In the genomic region with DNA sequence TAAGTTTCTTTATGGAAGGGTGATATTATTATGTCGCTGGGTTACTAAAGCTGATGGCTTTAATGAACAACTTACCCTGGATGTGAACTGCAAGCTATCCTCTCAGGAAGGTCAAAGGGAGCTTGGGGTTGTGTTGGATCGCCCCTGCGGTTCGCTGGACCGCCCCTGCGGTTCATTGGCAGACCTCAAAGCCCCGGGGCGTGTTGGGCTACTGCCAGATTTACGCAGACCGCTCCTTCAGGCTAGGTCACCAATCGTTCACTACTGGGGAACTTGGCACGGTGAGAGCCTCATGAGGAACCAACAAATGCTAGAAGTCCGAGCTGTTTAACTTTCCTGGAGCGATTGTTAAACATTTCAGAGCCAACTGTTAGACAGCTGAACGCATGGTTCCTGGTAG, we compare ENCODE assay signal across 13 mouse cellular contexts. TPM values are rescaled to one million over a fixed set of nuclear protein-coding genes. Genes with fewer than 3 reads are reported as not detected.
DNase-seq lines count a peak whose midpoint lies in the region; ATAC-seq and TF ChIP-seq lines count a peak whose summit lies in the region.
"Had no signal": no experiment of that assay in that cellular context is flagged by ENCODE, and none has a peak within 500 bp of the region (broad histone marks: within the 10 kb centered on the region; RNA-seq: fewer than 3 reads in every experiment).

No protein-coding gene starts in this region.

- H3K4me1 ChIP-seq in heart, embryonic 12.5 days (replicated peaks): peaks cover 10% of the 10 kb centered on the region; the same call in 1 of the 2 replicates
- no peaks in the 10 kb centered on the region; the same call in 1 of the 2 replicates for H3K4me1 ChIP-seq in heart, embryonic 11.5 days (ENCODE audit: control insufficient read depth, insufficient read depth, low read length)
- H3K4me1 ChIP-seq in lung, postnatal 0 days (ENCODE audit: insufficient read depth, low read depth, low read length): peaks cover 4% of the 10 kb centered on the region; the same call in 1 of the 2 replicates
- H3K4me1 ChIP-seq in lung, adult 2 months (ENCODE audit: control insufficient read depth, insufficient read depth, low read length): no peaks in the 10 kb centered on the region; the same call in 1 of the 2 replicates
- H3K4me1 ChIP-seq in kidney, adult 2 months (ENCODE audit: control insufficient read depth, insufficient read depth, low read length): no peaks in the 10 kb centered on the region; the same call in 1 of the 2 replicates
- H3K4me1 ChIP-seq in limb, embryonic 14.5 days (ENCODE audit: control insufficient read depth, insufficient read depth, low read length): peaks cover 8% of the 10 kb centered on the region

- 27% methylated on average over 15 of the region's 15 CpGs for WGBS in heart, embryonic 12.5 days
- 29% methylated on average over 15 of the region's 15 CpGs for WGBS in heart, embryonic 11.5 days (ENCODE audit: insufficient replicate concordance)
- 12% methylated on average over 15 of the region's 15 CpGs for WGBS in lung, postnatal 0 days
- WGBS in lung, adult 2 months: 9% methylated on average over 15 of the region's 15 CpGs
- 9% methylated on average over 15 of the region's 15 CpGs for WGBS in kidney, adult 2 months
- WGBS in limb, embryonic 14.5 days: 19% methylated on average over 15 of the region's 15 CpGs

- H3K36me3 ChIP-seq in heart, embryonic 12.5 days: no peaks in the 10 kb centered on the region
- no peaks in the 10 kb centered on the region for H3K36me3 ChIP-seq in heart, embryonic 11.5 days (ENCODE audit: control insufficient read depth, insufficient read depth, low read length)
- no peaks in the 10 kb centered on the region for H3K36me3 ChIP-seq in lung, postnatal 0 days (ENCODE audit: insufficient read depth, low read length)
- no peaks in the 10 kb centered on the region for H3K36me3 ChIP-seq in kidney, adult 2 months (ENCODE audit: control insufficient read depth, insufficient read depth, low read length)
- no peaks in the 10 kb centered on the region for H3K36me3 ChIP-seq in limb, embryonic 14.5 days (ENCODE audit: control insufficient read depth, insufficient read depth, low read length)

- H3K9ac ChIP-seq in heart, embryonic 12.5 days: no peak overlapping the region
- H3K9ac ChIP-seq in heart, embryonic 11.5 days (ENCODE audit: low read depth, low read length): no peak overlapping the region
- no peak overlapping the region for H3K9ac ChIP-seq in lung, postnatal 0 days (replicated peaks; ENCODE audit: low read depth)
- H3K9ac ChIP-seq in limb, embryonic 14.5 days (ENCODE audit: low read depth, low read length, severe bottlenecking): no peak overlapping the region

- H3K9me3 ChIP-seq in heart, embryonic 12.5 days (replicated peaks): no peaks in the 10 kb centered on the region
- H3K9me3 ChIP-seq in heart, embryonic 11.5 days (replicated peaks; ENCODE audit: control insufficient read depth, low read length): no peaks in the 10 kb centered on the region
- no peaks in the 10 kb centered on the region for H3K9me3 ChIP-seq in lung, postnatal 0 days (ENCODE audit: low read length)
- no peaks in the 10 kb centered on the region for H3K9me3 ChIP-seq in limb, embryonic 14.5 days (ENCODE audit: control insufficient read depth, low read length)

- no peak overlapping the region for H3K4me3 ChIP-seq in heart, embryonic 12.5 days
- H3K4me3 ChIP-seq in heart, embryonic 11.5 days (ENCODE audit: low read depth, low read length): no peak overlapping the region
- no peak overlapping the region; the same call in 1 of the 2 replicates for H3K4me3 ChIP-seq in lung, postnatal 0 days (ENCODE audit: low read depth, low read length)
- H3K4me3 ChIP-seq in lung, adult 2 months (replicated peaks; ENCODE audit: extremely low read depth, low read depth, low read length): no peak overlapping the region
- H3K4me3 ChIP-seq in kidney, adult 2 months (ENCODE audit: insufficient read depth, low read depth, low read length): no peak overlapping the region
- no peak overlapping the region for H3K4me3 ChIP-seq in limb, embryonic 14.5 days (replicated peaks; ENCODE audit: low read length)
- H3K4me3 ChIP-seq: erythroblast, embryonic 14.5 days had no signal

- no peak for TF ChIP-seq CTCF in lung, postnatal 0 days (IDR thresholded peaks at IDR 0.05)
- TF ChIP-seq CTCF in lung, adult 2 months (IDR thresholded peaks at IDR 0.05; ENCODE audit: insufficient read depth, low read length): no peak
- no peak for TF ChIP-seq CTCF in kidney, adult 2 months (conservative IDR thresholded peaks at IDR 0.05; ENCODE audit: insufficient read depth, insufficient read length, low read depth, low read length)

- H3K27ac ChIP-seq in heart, embryonic 12.5 days (ENCODE audit: poor library complexity, severe bottlenecking): no peak overlapping the region
- H3K27ac ChIP-seq in heart, embryonic 11.5 days (ENCODE audit: low read depth, low read length): no peak overlapping the region
- no peak overlapping the region for H3K27ac ChIP-seq in lung, postnatal 0 days (ENCODE audit: low read length)
- H3K27ac ChIP-seq in kidney, adult 2 months (ENCODE audit: insufficient read depth, low read depth, low read length): no peak overlapping the region
- no peak overlapping the region for H3K27ac ChIP-seq in limb, embryonic 14.5 days (replicated peaks; ENCODE audit: low read depth, low read length)
- H3K27ac ChIP-seq: macrophage had no signal

- no peak for TF ChIP-seq POLR2A in lung, adult 2 months (IDR thresholded peaks at IDR 0.05; ENCODE audit: borderline replicate concordance, extremely low read depth, low read depth, low read length)
- no peak for TF ChIP-seq POLR2A in kidney, adult 2 months (IDR thresholded peaks at IDR 0.05; ENCODE audit: low read depth, low read length)
- no peak for TF ChIP-seq POLR2A in limb, embryonic 14.5 days (IDR thresholded peaks at IDR 0.05; ENCODE audit: borderline replicate concordance, extremely low read depth, insufficient read depth, insufficient read length)

- peaks cover 60% of the 10 kb centered on the region for H3K27me3 ChIP-seq in heart, embryonic 12.5 days (replicated peaks)
- peaks cover 61% of the 10 kb centered on the region for H3K27me3 ChIP-seq in heart, embryonic 11.5 days (ENCODE audit: control insufficient read depth, insufficient read depth, low read length)
- H3K27me3 ChIP-seq in lung, postnatal 0 days (replicated peaks; ENCODE audit: insufficient read depth, low read length): no peaks in the 10 kb centered on the region; the same call in 1 of the 2 replicates
- no peaks in the 10 kb centered on the region for H3K27me3 ChIP-seq in kidney, adult 2 months (replicated peaks; ENCODE audit: control insufficient read depth, insufficient read depth, low read length)
- peaks cover 33% of the 10 kb centered on the region for H3K27me3 ChIP-seq in limb, embryonic 14.5 days (ENCODE audit: control insufficient read depth, insufficient read depth, low read length)

- H3K4me2 ChIP-seq in heart, embryonic 12.5 days: peak overlapping the region; percentile 8; the same call in 1 of the 2 replicates
- no peak overlapping the region for H3K4me2 ChIP-seq in heart, embryonic 11.5 days
- peak overlapping the region; percentile 11; the same call in 1 of the 2 replicates for H3K4me2 ChIP-seq in lung, postnatal 0 days (replicated peaks; ENCODE audit: low read depth, low read length)
- H3K4me2 ChIP-seq in limb, embryonic 14.5 days (replicated peaks; ENCODE audit: low read depth, low read length, severe bottlenecking): peak overlapping the region; percentile 24; the same call in 1 of the 2 replicates

- peak; percentile 69 for DNase-seq in lung, postnatal 0 days (ENCODE audit: low spot score)
- no peak for DNase-seq in lung, adult 2 months
- peak; percentile 75 for DNase-seq in kidney, adult 2 months
- DNase-seq in limb, embryonic 14.5 days (ENCODE audit: low spot score): peak; percentile 35
- DNase-seq in yolk sac, embryonic 10.5 days (ENCODE audit: low spot score): no peak
- DNase-seq in right cerebral cortex, postnatal 25 days: no peak
- DNase-seq: cerebellum, adult 9-11 months had no signal

- ATAC-seq in heart, embryonic 12.5 days (ENCODE audit: insufficient number of reproducible peaks, low FRiP score): no peak
- no peak for ATAC-seq in heart, embryonic 11.5 days (replicated peaks; ENCODE audit: insufficient number of reproducible peaks, low FRiP score, low TSS enrichment)
- ATAC-seq in lung, postnatal 0 days: peak; percentile 69
- ATAC-seq in limb, embryonic 14.5 days (ENCODE audit: low FRiP score, low read depth): 0 out of 2 replicates have a peak, but pooled peaks have one; percentile 26
- ATAC-seq: intestine, postnatal 0 days had no signal

- TF ChIP-seq EP300 in lung, postnatal 0 days (IDR thresholded peaks at IDR 0.05): no peak

RNA-seq across cellular contexts. Expression of gene Atp12a, which starts 1.8 kb away (rescaled TPM):
- polyA plus RNA-seq in heart, embryonic 12.5 days (2016; fragmentation: Nextera tagmentation; extraction: Ambion mirVana): not detected in 2 replicates
- not detected in 2 replicates for polyA plus RNA-seq in heart, embryonic 11.5 days (2014; fragmentation: Nextera tagmentation; extraction: Ambion mirVana)
- polyA plus RNA-seq in lung, postnatal 0 days (2015; fragmentation: Nextera tagmentation; extraction: Ambion mirVana): 1.7 and 1.8 TPM in 2 replicates
- polyA plus RNA-seq in lung, adult 2 months (2012; rRNA removed): 0.04 and 0.22 TPM in 2 replicates
- polyA plus RNA-seq in kidney, adult 2 months (2012; rRNA removed): 0.22 and 0.25 TPM in 2 replicates
- polyA plus RNA-seq in limb, embryonic 14.5 days (2012; rRNA removed): 1.3 TPM in 2 replicates
- 1.6 and 2.3 TPM in 2 replicates for polyA plus RNA-seq in limb, embryonic 14.5 days (2014; fragmentation: Nextera tagmentation; extraction: Ambion mirVana)
- polyA plus RNA-seq: erythroblast, embryonic 14.5 days; macrophage; spleen, adult 2 months had no signal

RNA-seq across cellular contexts. Expression of gene Rnf17, which starts 35.7 kb away (rescaled TPM):
- polyA plus RNA-seq in heart, embryonic 12.5 days (2016; fragmentation: Nextera tagmentation; extraction: Ambion mirVana): 3.9 and 5.5 TPM in 2 replicates
- polyA plus RNA-seq in heart, embryonic 11.5 days (2014; fragmentation: Nextera tagmentation; extraction: Ambion mirVana): 3.2 and 4.8 TPM in 2 replicates
- polyA plus RNA-seq in lung, postnatal 0 days (2015; fragmentation: Nextera tagmentation; extraction: Ambion mirVana): 0.39 and 0.47 TPM in 2 replicates
- polyA plus RNA-seq in lung, adult 2 months (2012; rRNA removed): not detected in 2 replicates
- 0.05 TPM in 1 of 2 replicates, not detected in the other for polyA plus RNA-seq in kidney, adult 2 months (2012; rRNA removed)
- polyA plus RNA-seq in limb, embryonic 14.5 days (2012; rRNA removed): 0.70 and 1.2 TPM in 2 replicates
- 0.72 and 1.6 TPM in 2 replicates for polyA plus RNA-seq in limb, embryonic 14.5 days (2014; fragmentation: Nextera tagmentation; extraction: Ambion mirVana)
- polyA plus RNA-seq: erythroblast, embryonic 14.5 days had no signal

Comparison
In these comparisons a context has a peak if more than half of its experiments do, and no peak if none do; other contexts are left out.
1. DNase-seq: peak in lung, postnatal 0 days (single experiment), kidney, adult 2 months (single experiment) and limb, embryonic 14.5 days (single experiment); none in lung, adult 2 months (single experiment), yolk sac, embryonic 10.5 days (single experiment) and right cerebral cortex, postnatal 25 days (single experiment).
2. ATAC-seq: peak in lung, postnatal 0 days (single experiment) and limb, embryonic 14.5 days (single experiment); none in heart, embryonic 12.5 days (single experiment) and heart, embryonic 11.5 days (single experiment).